8 mouse cellular contexts compared by ENCODE assay signal in the genomic region with DNA sequence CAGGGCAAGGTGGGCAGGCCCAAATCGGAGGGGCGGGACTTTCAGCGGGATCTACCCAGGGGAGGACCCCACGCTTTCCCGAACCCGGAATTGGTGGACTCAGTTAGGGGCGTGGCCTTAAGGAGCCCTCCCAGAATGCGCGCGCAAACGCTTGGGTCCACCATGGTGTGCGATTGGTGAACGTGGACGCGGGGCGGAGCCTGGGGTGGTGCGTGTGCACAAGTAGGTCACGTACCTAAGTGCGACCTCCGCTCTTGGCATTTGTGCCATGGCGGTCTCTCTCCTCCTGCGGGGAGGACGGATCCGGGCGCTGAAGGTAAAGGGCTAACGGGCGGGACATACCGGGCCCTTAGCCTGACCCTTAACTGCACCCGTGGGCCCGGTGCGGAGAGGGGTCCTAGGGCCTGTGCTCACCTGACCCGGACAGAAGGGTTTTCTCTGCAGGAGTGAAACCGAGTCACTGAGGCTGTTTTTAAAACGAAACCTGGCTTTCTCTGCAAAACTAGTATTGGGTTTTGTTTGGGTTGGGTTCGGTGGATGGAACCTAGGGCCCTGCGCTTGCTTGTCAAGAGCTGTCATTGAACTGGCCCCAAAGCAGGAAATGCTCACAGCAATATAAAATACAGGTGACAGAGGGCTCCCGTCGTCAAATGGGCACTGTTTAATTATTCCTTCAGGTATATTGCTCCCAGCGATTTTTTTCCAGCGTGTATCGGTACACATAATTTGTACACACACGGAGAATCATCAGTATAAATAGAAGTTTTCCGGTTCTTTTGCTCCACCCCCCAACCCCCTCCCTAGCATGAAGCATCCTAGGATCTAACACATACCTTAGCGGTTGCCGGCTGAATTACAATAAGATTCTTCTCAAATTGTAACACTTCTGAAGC. TPM values are rescaled to one million over a fixed set of nuclear protein-coding genes. Genes with fewer than 3 reads are reported as not detected.
DNase-seq lines count a peak whose midpoint lies in the region; ATAC-seq lines count a peak whose summit lies in the region.

A gene (minus strand): TSS at position 35 of the 893 bp plus-strand sequence.
A gene (plus strand): TSS at position 170 of the 893 bp plus-strand sequence.

- peak; percentile 97 for ATAC-seq in megakaryocyte progenitor cell, adult 5-6 weeks (replicated peaks; ENCODE audit: poor library complexity)

- DNase-seq in adipocyte (ENCODE audit: low spot score) = peak; percentile 100
- DNase-seq in embryo, embryonic 10 days (ENCODE audit: low spot score) = peak; percentile 100
- peak; percentile 99 for DNase-seq in gastrocnemius, postnatal 10 days
- DNase-seq in induced T-regulatory cell, adult 2 months (ENCODE audit: low read depth) = peak; percentile 100
- peak; percentile 97 to 99 for DNase-seq in left cerebral cortex, adult 9 months (ENCODE audit: low spot score in 2 of 2)
- DNase-seq in right cerebral cortex, postnatal 14 days = peak; percentile 99
- peak; percentile 97 to 100 for DNase-seq in urinary bladder, postnatal 36 days (ENCODE audit: low spot score in 2 of 2)

RNA-seq across cellular contexts. Expression of the first gene that starts in this region (rescaled TPM):
- 10 to 100 TPM in 1 of 2 experiments, 1 to 10 TPM in 1; 8.9 to 11.0 TPM for total RNA-seq in gastrocnemius, postnatal 10 days (2021)
- 8.8 and 9.3 TPM in 2 replicates for total RNA-seq in megakaryocyte progenitor cell, adult 5-6 weeks (2015)
- 20.5 and 21.9 TPM in 2 replicates for total RNA-seq in megakaryocyte progenitor cell, adult 5-6 weeks (2017)

RNA-seq across cellular contexts. Expression of the second gene that starts in this region (rescaled TPM):
- 100 to 1,000 TPM; 426 to 454 TPM for total RNA-seq in gastrocnemius, postnatal 10 days (2021)
- total RNA-seq in megakaryocyte progenitor cell, adult 5-6 weeks (2015) = 120 and 129 TPM in 2 replicates
- 209 and 291 TPM in 2 replicates for total RNA-seq in megakaryocyte progenitor cell, adult 5-6 weeks (2017)

Comparison
In these comparisons a context has a peak if more than half of its experiments do, and no peak if none do; other contexts are left out.
1. Peak in every context shown above with its lines: DNase-seq and ATAC-seq.